Mouse (Mus musculus) neural tube, embryonic 15.5 days (tissue): ENCODE results near the gene Kifc1. TPM values are rescaled to one million over a fixed set of nuclear protein-coding genes. Genes with fewer than 3 reads are reported as not detected.

Experiments used
- ATAC-seq: fragments of 200-750 bp; cut with Nextera tagmentation; 2 replicates; pipeline ENCODE4 v1.8.0; 2017; ENCODE audit warnings: mild to moderate bottlenecking, moderate TSS enrichment, moderate library complexity; ENCODE audit not compliant: low FRiP score
- H3K27ac ChIP-seq: fragments of 300-500 bp; sonication (generic); replicated peaks from 2 replicates; pipeline ENCODE4 v1.5.1; 2015; ENCODE audit warnings: mild to moderate bottlenecking, inconsistent platforms
- H3K27me3 ChIP-seq: fragments of 300-500 bp; sonication (generic); replicated peaks from 2 replicates; pipeline ENCODE4 v1.6.1; 2015; ENCODE audit warnings: inconsistent platforms
- H3K36me3 ChIP-seq: fragments of 300-500 bp; sonication (generic); 2 replicates; pipeline ENCODE4 v1.6.1; 2015; ENCODE audit warnings: inconsistent platforms
- H3K4me1 ChIP-seq: fragments of 300-500 bp; sonication (generic); 2 replicates; pipeline ENCODE4 v1.6.1; 2015; ENCODE audit warnings: inconsistent platforms
- H3K4me2 ChIP-seq: fragments of 300-500 bp; sonication (generic); 2 replicates; pipeline ENCODE4 v1.6.1; 2015; ENCODE audit warnings: inconsistent platforms, mild to moderate bottlenecking, moderate library complexity
- H3K4me3 ChIP-seq: fragments of 300-500 bp; sonication (generic); replicated peaks from 2 replicates; pipeline ENCODE4 v1.5.1; 2015; ENCODE audit warnings: mild to moderate bottlenecking, inconsistent platforms
- H3K9ac ChIP-seq: fragments of 300-500 bp; sonication (generic); replicated peaks from 2 replicates; pipeline ENCODE4 v1.6.1; 2015; ENCODE audit warnings: mild to moderate bottlenecking, inconsistent platforms
- H3K9me3 ChIP-seq: fragments of 300-500 bp; sonication (generic); replicated peaks from 2 replicates; pipeline ENCODE4 v1.6.1; 2016; ENCODE audit warnings: inconsistent platforms
- WGBS: fragments of 180-500 bp; shearing (Covaris S2); methylation state at CpG from one replicate; pipeline ENCODE4 v1.1.7; 2015; ENCODE audit warnings: mixed read lengths; 5-methylcytosine and 5-hydroxymethylcytosine counted together
- polyA plus RNA-seq: library from polyadenylated mRNA; unstranded; fragments of >200 nt; fragmentation: Nextera tagmentation; extraction: Ambion mirVana; gene quantifications from 2 replicates; pipeline ENCODE4 v1.2.1, GENCODE M21; 2015

The Kifc1 gene
- 2.0 and 3.5 TPM in 2 replicates for polyA plus RNA-seq

GRCm38 (mm10) chr17:33890533-33891059, at the start of gene Kifc1:
Gene Kifc1 (minus strand): TSS chr17:33890661.
- peaks cover 11% of the 10 kb centered on the region for H3K4me1 ChIP-seq
- H3K27ac ChIP-seq = no peak within 1 kb of the TSS
- under 1% methylated on average over 49 of the region's 49 CpGs for whole genome bisulfite sequencing
- no peaks in the 10 kb centered on the region for H3K9me3 ChIP-seq
- H3K4me2 ChIP-seq = peak within 1 kb of the TSS; percentile 86
- H3K27me3 ChIP-seq = no peaks in the 10 kb centered on the region
- H3K9ac ChIP-seq = peak within 1 kb of the TSS; percentile 40
- peak within 1 kb of the TSS; percentile 57 for H3K4me3 ChIP-seq
- peak; percentile 100 for ATAC-seq
- no peaks in the 10 kb centered on the region for H3K36me3 ChIP-seq

- Histone ChIP-seq H3K36me3 (peaks cover 46% of the 10 kb centered on the region), H3K9me3 (no peaks in the 10 kb centered on the region), H3K9ac (no peak overlapping the region), H3K27me3 (no peaks in the 10 kb centered on the region), H3K4me3 (peak overlapping the region; percentile 91), H3K4me2 (peak overlapping the region; percentile 96; the same call in 1 of the 2 replicates), H3K4me1 (peaks cover 26% of the 10 kb centered on the region), H3K27ac (no peak overlapping the region)
- 73% methylated on average over 11 of the region's 11 CpGs for WGBS
- no peak for ATAC-seq
Observed at GRCm38 (mm10) chr17:33938783-33939182, 48.3 kb upstream of the Kifc1 start.

GRCm38 (mm10) chr17:33936993-33937392, 46.5 kb upstream of the Kifc1 start:
- no peak for ATAC-seq
- no peak overlapping the region for H3K4me3 ChIP-seq
- peaks cover 24% of the 10 kb centered on the region for H3K4me1 ChIP-seq
- H3K4me2 ChIP-seq = no peak overlapping the region
- H3K36me3 ChIP-seq = peaks cover 47% of the 10 kb centered on the region
- H3K27me3 ChIP-seq = no peaks in the 10 kb centered on the region
- no peak overlapping the region for H3K27ac ChIP-seq
- 89% methylated on average over 15 of the region's 15 CpGs for WGBS
- no peak overlapping the region for H3K9ac ChIP-seq
- H3K9me3 ChIP-seq = no peaks in the 10 kb centered on the region

- H3K36me3 ChIP-seq = peaks cover 47% of the 10 kb centered on the region
- ATAC-seq = no peak
- H3K9ac ChIP-seq = no peak overlapping the region
- no peak overlapping the region for H3K4me2 ChIP-seq
- H3K27me3 ChIP-seq = no peaks in the 10 kb centered on the region
- WGBS = 91% methylated on average over 21 of the region's 21 CpGs
- H3K4me1 ChIP-seq = peaks cover 25% of the 10 kb centered on the region
- no peaks in the 10 kb centered on the region for H3K9me3 ChIP-seq
- H3K4me3 ChIP-seq = no peak overlapping the region
- H3K27ac ChIP-seq = no peak overlapping the region
Observed at GRCm38 (mm10) chr17:33935422-33936055, 45.1 kb upstream of the Kifc1 start.

GRCm38 (mm10) chr17:33932970-33933369, 42.5 kb upstream of the Kifc1 start:
- WGBS = 96% methylated on average over 15 of the region's 15 CpGs
- Histone ChIP-seq H3K4me2 (no peak overlapping the region), H3K9ac (no peak overlapping the region), H3K4me1 (peaks cover 22% of the 10 kb centered on the region), H3K27ac (no peak overlapping the region), H3K36me3 (peaks cover 41% of the 10 kb centered on the region), H3K4me3 (no peak overlapping the region), H3K27me3 (no peaks in the 10 kb centered on the region), H3K9me3 (no peaks in the 10 kb centered on the region)
- ATAC-seq = no peak

- Histone ChIP-seq H3K4me1 (peaks cover 27% of the 10 kb centered on the region), H3K36me3 (peaks cover 38% of the 10 kb centered on the region), H3K9ac (no peak overlapping the region), H3K4me2 (no peak overlapping the region), H3K27me3 (no peaks in the 10 kb centered on the region), H3K9me3 (no peaks in the 10 kb centered on the region), H3K27ac (no peak overlapping the region), H3K4me3 (no peak overlapping the region)
- WGBS = 92% methylated on average over 14 of the region's 14 CpGs
- ATAC-seq = no peak
Observed at GRCm38 (mm10) chr17:33932448-33932847, 42.0 kb upstream of the Kifc1 start.

- peaks cover 33% of the 10 kb centered on the region for H3K36me3 ChIP-seq
- H3K27me3 ChIP-seq = no peaks in the 10 kb centered on the region
- no peak overlapping the region for H3K9ac ChIP-seq
- no peaks in the 10 kb centered on the region for H3K9me3 ChIP-seq
- no peak for ATAC-seq
- 0 out of 2 replicates have a peak overlapping the region, but pooled peaks have one; percentile 98 for H3K4me2 ChIP-seq
- H3K4me1 ChIP-seq = peaks cover 27% of the 10 kb centered on the region
- no peak overlapping the region for H3K4me3 ChIP-seq
- H3K27ac ChIP-seq = no peak overlapping the region
- 93% methylated on average over 11 of the region's 11 CpGs for WGBS
Observed at GRCm38 (mm10) chr17:33931947-33932346, 41.5 kb upstream of the Kifc1 start.

GRCm38 (mm10) chr17:33931159-33931866, 40.9 kb upstream of the Kifc1 start:
- ATAC-seq = no peak

GRCm38 (mm10) chr17:33930280-33931158, 40.1 kb upstream of the Kifc1 start:
- H3K9me3 ChIP-seq = no peaks in the 10 kb centered on the region
- under 1% methylated on average over 45 of the region's 45 CpGs for WGBS

More at GRCm38 (mm10) chr17:33931159-33931866, 40.9 kb upstream of the Kifc1 start:
- Histone ChIP-seq H3K9me3 (no peaks in the 10 kb centered on the region), H3K27me3 (no peaks in the 10 kb centered on the region), H3K27ac (peak overlapping the region; percentile 97; the same call in 1 of the 2 replicates), H3K4me2 (peak overlapping the region; percentile 98), H3K4me3 (peak overlapping the region; percentile 80), H3K9ac (peak overlapping the region; percentile 90), H3K36me3 (peaks cover 29% of the 10 kb centered on the region), H3K4me1 (peaks cover 27% of the 10 kb centered on the region)
- 43% methylated on average over 17 of the region's 18 CpGs for WGBS

GRCm38 (mm10) chr17:33929371-33930279, 39.2 kb upstream of the Kifc1 start, which contains the start of gene Rgl2:
Gene Rgl2 (plus strand): TSS chr17:33929543.
- no peaks in the 10 kb centered on the region for H3K9me3 ChIP-seq
- H3K4me1 ChIP-seq = peaks cover 27% of the 10 kb centered on the region
- peak within 1 kb of the TSS; percentile 98 for H3K4me2 ChIP-seq
- H3K9ac ChIP-seq = peak within 1 kb of the TSS; percentile 90
- H3K36me3 ChIP-seq = peaks cover 22% of the 10 kb centered on the region; the same call in 1 of the 2 replicates
- H3K4me3 ChIP-seq = peak within 1 kb of the TSS; percentile 80
- under 1% methylated on average over 71 of the region's 80 CpGs for WGBS
- peak within 1 kb of the TSS; percentile 97 for H3K27ac ChIP-seq
- no peaks in the 10 kb centered on the region for H3K27me3 ChIP-seq
- peak; percentile 85 for ATAC-seq

More at GRCm38 (mm10) chr17:33930280-33931158, 40.1 kb upstream of the Kifc1 start:
- peak overlapping the region; percentile 97 for H3K27ac ChIP-seq
- H3K4me1 ChIP-seq = peaks cover 27% of the 10 kb centered on the region
- peak overlapping the region; percentile 80 for H3K4me3 ChIP-seq
- peak overlapping the region; percentile 98 for H3K4me2 ChIP-seq
- ATAC-seq = peak; percentile 15; the same call in 1 of the 2 replicates
- H3K27me3 ChIP-seq = no peaks in the 10 kb centered on the region
- peaks cover 29% of the 10 kb centered on the region for H3K36me3 ChIP-seq
- H3K9ac ChIP-seq = peak overlapping the region; percentile 90
